Mouse (Mus musculus) liver, adult 2 months (tissue): ENCODE measurements around the gene Spon1. TPM values are rescaled to one million over a fixed set of nuclear protein-coding genes. Genes with fewer than 3 reads are reported as not detected.

Experiments used
- DNase-seq: peaks from one replicate; pipeline ENCODE4 v3.0.0-alpha.2; 2011; ENCODE audit warnings: low read depth, low spot score; ENCODE audit errors: extremely low read depth
- H3K27ac ChIP-seq: fragments of 200-500 bp; replicated peaks from 2 replicates; pipeline ENCODE4 v1.5.1; 2012; ENCODE audit warnings: low read depth, mild to moderate bottlenecking, control low read depth, inconsistent platforms, low read length; ENCODE audit not compliant: insufficient read depth
- H3K27me3 ChIP-seq: fragments of 200-500 bp; 2 replicates; pipeline ENCODE4 v1.6.1; 2012; ENCODE audit warnings: mild to moderate bottlenecking, moderate library complexity, low read length, inconsistent platforms; ENCODE audit not compliant: control insufficient read depth, insufficient read depth
- H3K36me3 ChIP-seq: fragments of 200-500 bp; 2 replicates; pipeline ENCODE4 v1.6.1; 2012; ENCODE audit warnings: low read length, inconsistent platforms; ENCODE audit not compliant: control insufficient read depth, insufficient read depth
- H3K4me1 ChIP-seq: fragments of 200-500 bp; 2 replicates; pipeline ENCODE4 v1.6.1; 2011; ENCODE audit warnings: low read length; ENCODE audit not compliant: control insufficient read depth, insufficient read depth
- H3K4me3 ChIP-seq: fragments of 200-500 bp; 2 replicates; pipeline ENCODE4 v1.5.1; 2011; ENCODE audit warnings: low read depth, mild to moderate bottlenecking, control low read depth, low read length, moderate library complexity; ENCODE audit not compliant: insufficient read depth
- H3K79me2 ChIP-seq: fragments of 200-500 bp; 2 replicates; pipeline ENCODE4 v1.6.1; 2012; ENCODE audit warnings: inconsistent platforms, mild to moderate bottlenecking, low read length, moderate library complexity; ENCODE audit not compliant: control insufficient read depth, insufficient read depth
- H3K9ac ChIP-seq: fragments of 200-500 bp; 2 replicates; pipeline ENCODE4 v1.6.1; 2012; ENCODE audit warnings: low read depth, mild to moderate bottlenecking, control low read depth, inconsistent platforms, low read length
- CTCF ChIP-seq: fragments of 200-500 bp; IDR thresholded peaks from 2 replicates; pipeline ENCODE4 v1.5.1; 2011; ENCODE audit warnings: low read depth, low read length, control low read depth
- POLR2A ChIP-seq: fragments of 200-500 bp; IDR thresholded peaks from 2 replicates; pipeline ENCODE4 v1.6.1; 2011; ENCODE audit warnings: low read length, control low read depth; ENCODE audit not compliant: insufficient read depth; ENCODE audit errors: extremely low read depth
- WGBS: fragments of 180-500 bp; shearing (Covaris S2); methylation state at CpG from one replicate; pipeline ENCODE4 v1.1.7; 2018; 5-methylcytosine and 5-hydroxymethylcytosine counted together
- polyA plus RNA-seq: library from polyadenylated mRNA; depleted of rRNA; stranded (reverse); fragments of >200 nt; gene quantifications from 2 replicates; pipeline ENCODE4 v1.2.3, GENCODE M21; 2012
- total RNA-seq: library from RNA; depleted of rRNA; stranded (reverse); fragments of >200 nt; gene quantifications from 2 replicates; pipeline ENCODE4 v1.2.3, GENCODE M21; 2014

The Spon1 gene
- total and polyA plus RNA-seq, 2 experiments = 0.22 to 0.28 TPM

GRCm38 (mm10) chr7:114037237-114037636, 271.4 kb downstream of the Spon1 start:
- 78% methylated on average over 4 of the region's 4 CpGs for WGBS
- TF ChIP-seq POLR2A (no peak), CTCF (no peak)
- Histone ChIP-seq H3K4me3 (no peak overlapping the region), H3K27ac (no peak overlapping the region), H3K36me3 (peaks cover 2% of the 10 kb centered on the region; the same call in 1 of the 2 replicates), H3K9ac (no peak overlapping the region), H3K4me1 (no peaks in the 10 kb centered on the region), H3K27me3 (no peaks in the 10 kb centered on the region), H3K79me2 (no peaks in the 10 kb centered on the region)
- DNase-seq = no peak

GRCm38 (mm10) chr7:114041349-114041748, 275.6 kb downstream of the Spon1 start:
- Histone ChIP-seq H3K9ac (no peak overlapping the region), H3K79me2 (no peaks in the 10 kb centered on the region), H3K4me1 (no peaks in the 10 kb centered on the region), H3K36me3 (peaks cover 4% of the 10 kb centered on the region), H3K27me3 (no peaks in the 10 kb centered on the region), H3K4me3 (no peak overlapping the region), H3K27ac (no peak overlapping the region)
- DNase-seq = no peak
- TF ChIP-seq CTCF = no peak
- TF ChIP-seq POLR2A = no peak
- 98% methylated on average over 4 of the region's 4 CpGs for WGBS

GRCm38 (mm10) chr7:114042973-114043928, 277.5 kb downstream of the Spon1 start:
- Histone ChIP-seq H3K27ac (no peak overlapping the region), H3K27me3 (no peaks in the 10 kb centered on the region), H3K9ac (no peak overlapping the region), H3K4me1 (no peaks in the 10 kb centered on the region), H3K36me3 (peaks cover 17% of the 10 kb centered on the region), H3K79me2 (no peaks in the 10 kb centered on the region), H3K4me3 (no peak overlapping the region)
- TF ChIP-seq CTCF = no peak
- no peak for TF ChIP-seq POLR2A
- 84% methylated on average over 26 of the region's 26 CpGs for WGBS
- no peak for DNase-seq

GRCm38 (mm10) chr7:114043929-114044549, 278.2 kb downstream of the Spon1 start:
- peaks cover 17% of the 10 kb centered on the region for H3K36me3 ChIP-seq
- H3K79me2 ChIP-seq = no peaks in the 10 kb centered on the region
- no peak for TF ChIP-seq CTCF
- TF ChIP-seq POLR2A = no peak
- H3K27ac ChIP-seq = no peak overlapping the region
- H3K27me3 ChIP-seq = no peaks in the 10 kb centered on the region
- no peak overlapping the region for H3K4me3 ChIP-seq
- H3K9ac ChIP-seq = no peak overlapping the region
- WGBS = 62% methylated on average over 6 of the region's 6 CpGs
- H3K4me1 ChIP-seq = no peaks in the 10 kb centered on the region
- no peak for DNase-seq

- H3K4me1 ChIP-seq = no peaks in the 10 kb centered on the region
- H3K36me3 ChIP-seq = peaks cover 17% of the 10 kb centered on the region
- no peak overlapping the region for H3K4me3 ChIP-seq
- TF ChIP-seq CTCF = no peak
- no peak for TF ChIP-seq POLR2A
- H3K79me2 ChIP-seq = no peaks in the 10 kb centered on the region
- no peak for DNase-seq
- H3K9ac ChIP-seq = no peak overlapping the region
- H3K27me3 ChIP-seq = no peaks in the 10 kb centered on the region
- 72% methylated on average over 2 of the region's 2 CpGs for WGBS
- H3K27ac ChIP-seq = no peak overlapping the region
Measured at GRCm38 (mm10) chr7:114045814-114046213, 280.0 kb downstream of the Spon1 start.

- no peak for TF ChIP-seq POLR2A
- TF ChIP-seq CTCF = no peak
- no peaks in the 10 kb centered on the region for H3K27me3 ChIP-seq
- H3K36me3 ChIP-seq = peaks cover 6% of the 10 kb centered on the region; the same call in 1 of the 2 replicates
- no peaks in the 10 kb centered on the region for H3K79me2 ChIP-seq
- H3K27ac ChIP-seq = no peak overlapping the region
- DNase-seq = no peak
- 89% methylated on average over 4 of the region's 4 CpGs for WGBS
- no peak overlapping the region for H3K9ac ChIP-seq
- H3K4me1 ChIP-seq = no peaks in the 10 kb centered on the region
- H3K4me3 ChIP-seq = no peak overlapping the region
Measured at GRCm38 (mm10) chr7:114053720-114054119, 287.9 kb downstream of the Spon1 start.
